Mouse (Mus musculus) G1E (cell line): ENCODE data around the gene Nebl.

Experiments used
- CTCF ChIP-seq: IDR thresholded peaks from 2 replicates; pipeline ENCODE4 v1.5.1; 2012; ENCODE audit warnings: low read depth, low read length, inconsistent platforms, mixed read lengths
- GATA2 ChIP-seq: IDR thresholded peaks from 2 replicates; pipeline ENCODE4 v1.6.1; 2012; ENCODE audit warnings: low read depth, low read length, inconsistent platforms, borderline replicate concordance

DNA sequence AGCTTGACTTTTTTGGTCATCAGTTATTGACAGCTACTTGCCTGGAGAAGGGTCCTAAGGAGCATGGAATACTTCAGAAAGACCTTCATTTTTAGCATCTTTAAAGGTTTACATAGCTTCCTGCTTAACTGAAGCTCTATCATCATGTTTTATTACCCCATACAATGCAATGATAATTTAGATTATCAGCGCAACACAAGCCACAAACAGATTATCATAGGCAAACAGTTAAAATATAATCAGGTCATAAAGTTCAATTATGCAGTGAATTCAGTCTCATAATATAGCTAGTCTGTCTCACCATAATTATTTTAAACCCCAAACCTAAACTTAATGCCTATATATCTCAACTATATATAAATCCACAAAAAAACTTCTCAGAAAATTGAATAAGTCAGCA is 386.6 kb downstream of the Nebl start:
- TF ChIP-seq CTCF (no peak), GATA2 (no peak)
